Mouse (Mus musculus) intestine, embryonic 14.5 days (tissue): ENCODE data around the gene Baiap2. TPM values are rescaled to one million over a fixed set of nuclear protein-coding genes. Genes with fewer than 3 reads are reported as not detected.
A peak's percentile ranks its signal among the peaks of the same experiment; 100 is the strongest.

Experiments used
- ATAC-seq: fragments of 200-750 bp; cut with Nextera tagmentation; replicated peaks from 2 replicates; pipeline ENCODE4 v1.8.0; 2017; ENCODE audit warnings: low read depth, moderate number of reproducible peaks, moderate TSS enrichment, moderate library complexity; ENCODE audit not compliant: low FRiP score, low TSS enrichment
- DNase-seq: peaks from one replicate; pipeline ENCODE4 v3.0.0-alpha.2; 2018; ENCODE audit warnings: low spot score
- H3K27ac ChIP-seq: fragments of 300-500 bp; sonication (generic); 2 replicates; pipeline ENCODE4 v1.5.1; 2014; ENCODE audit warnings: low read depth, mild to moderate bottlenecking, control low read depth
- H3K27me3 ChIP-seq: fragments of 300-500 bp; sonication (generic); replicated peaks from 2 replicates; pipeline ENCODE4 v1.6.1; 2014; ENCODE audit warnings: low read length, control low read depth; ENCODE audit not compliant: control insufficient read depth, insufficient read depth
- H3K36me3 ChIP-seq: fragments of 300-500 bp; sonication (generic); 2 replicates; pipeline ENCODE4 v1.6.1; 2014; ENCODE audit warnings: low read length, control low read depth; ENCODE audit not compliant: control insufficient read depth, insufficient read depth
- H3K4me1 ChIP-seq: fragments of 300-500 bp; sonication (generic); replicated peaks from 2 replicates; pipeline ENCODE4 v1.6.1; 2014; ENCODE audit warnings: low read length, control low read depth, mixed read lengths; ENCODE audit not compliant: control insufficient read depth, insufficient read depth
- H3K4me2 ChIP-seq: fragments of 300-500 bp; sonication (generic); 2 replicates; pipeline ENCODE4 v1.6.1; 2014; ENCODE audit warnings: low read length
- H3K4me3 ChIP-seq: fragments of 300-500 bp; sonication (generic); 2 replicates; pipeline ENCODE4 v1.5.1; 2014; ENCODE audit warnings: low read depth, low read length, control low read depth, mixed read lengths
- H3K9ac ChIP-seq: fragments of 300-500 bp; sonication (generic); 2 replicates; pipeline ENCODE4 v1.6.1; 2014; ENCODE audit warnings: mild to moderate bottlenecking, low read length
- H3K9me3 ChIP-seq: fragments of 300-500 bp; sonication (generic); 2 replicates; pipeline ENCODE4 v1.6.1; 2016; ENCODE audit warnings: low read length, control low read depth; ENCODE audit not compliant: control insufficient read depth
- WGBS: fragments of 180-500 bp; shearing (Covaris S2); extraction: QIAGEN DNeasy Blood & Tissue Kit; methylation state at CpG from one replicate; pipeline ENCODE4 v1.1.7; 2014; 5-methylcytosine and 5-hydroxymethylcytosine counted together
- polyA plus RNA-seq: library from polyadenylated mRNA; unstranded; fragments of >200 nt; fragmentation: Nextera tagmentation; extraction: Ambion mirVana; gene quantifications from 2 replicates; pipeline ENCODE4 v1.2.1, GENCODE M21; 2014

Baiap2 gene
- polyA plus RNA-seq, 1 experiment from 2014 or later, result 15.2 TPM

DNA sequence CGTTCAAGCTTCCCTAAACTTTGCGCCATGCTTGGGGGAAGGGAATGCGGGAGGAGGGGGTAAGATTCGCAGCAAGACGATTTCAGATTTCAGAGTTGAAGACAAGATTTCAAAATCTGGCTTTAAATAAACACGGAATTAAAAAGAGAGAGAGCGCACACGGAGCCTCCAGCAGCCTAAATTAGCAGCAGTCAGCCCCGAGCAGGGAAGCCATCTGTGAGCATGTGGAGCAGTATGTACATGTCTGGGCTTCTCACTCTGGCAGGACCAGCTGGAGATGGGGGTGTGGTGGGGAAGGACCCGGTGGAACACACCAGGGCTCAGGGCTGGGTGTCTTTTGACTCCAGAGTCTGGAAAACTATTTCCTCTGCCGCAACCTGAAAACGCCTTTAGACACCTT, 5.3 kb upstream of the Baiap2 start:
- ATAC-seq (no peak), DNase-seq (no peak)
- H3K9ac ChIP-seq, result no peak overlapping the region
- H3K4me3 ChIP-seq, result no peak overlapping the region
- H3K4me1 ChIP-seq, result peaks cover 58% of the 10 kb centered on the region
- H3K9me3 ChIP-seq, result no peaks in the 10 kb centered on the region
- H3K36me3 ChIP-seq, result no peaks in the 10 kb centered on the region
- H3K4me2 ChIP-seq, result 0 out of 2 replicates have a peak overlapping the region, but pooled peaks have one; percentile 12
- peak overlapping the region; percentile 71 for H3K27ac ChIP-seq
- no peaks in the 10 kb centered on the region for H3K27me3 ChIP-seq
- WGBS, result 42% methylated on average over 12 of the region's 12 CpGs

DNA sequence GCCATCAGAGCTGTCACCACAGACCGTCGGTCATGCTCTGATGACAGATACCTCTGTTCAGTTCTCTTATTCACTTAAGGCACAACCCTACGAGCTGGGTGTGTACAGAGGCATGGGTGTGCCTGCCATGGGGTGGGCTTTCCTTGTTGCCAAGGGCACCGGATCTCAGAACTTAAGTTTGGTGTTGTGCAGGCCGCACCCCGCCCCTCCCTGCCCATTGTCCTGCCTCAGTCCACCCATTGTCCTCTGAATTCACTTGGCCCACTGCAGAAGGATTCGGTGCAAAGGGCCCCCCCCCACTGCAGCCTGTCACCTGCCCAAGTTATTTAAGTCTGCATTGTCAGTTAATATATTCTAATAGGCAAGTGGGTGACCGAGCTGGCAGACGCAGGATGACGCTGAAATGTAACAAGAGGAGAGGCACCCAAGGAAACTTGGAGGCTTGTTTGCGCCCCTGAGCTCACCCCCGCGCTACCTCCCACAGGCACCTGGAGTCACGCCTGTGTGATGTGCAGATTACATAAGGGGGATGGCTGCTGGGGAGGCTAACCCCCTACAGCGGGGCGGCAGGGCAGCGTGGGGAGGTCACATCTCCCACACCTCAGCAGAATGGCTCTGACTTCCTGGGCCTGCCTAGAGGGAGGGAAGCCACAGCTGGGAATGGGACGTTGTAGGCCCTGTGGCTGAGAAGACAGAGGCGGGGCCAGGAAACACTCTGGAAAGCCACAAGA, 4.6 kb upstream of the Baiap2 start:
- ATAC-seq, result no peak
- Histone ChIP-seq H3K4me2 (no peak overlapping the region), H3K27me3 (no peaks in the 10 kb centered on the region), H3K9me3 (no peaks in the 10 kb centered on the region), H3K36me3 (no peaks in the 10 kb centered on the region), H3K9ac (no peak overlapping the region), H3K27ac (peak overlapping the region; percentile 71), H3K4me1 (peaks cover 58% of the 10 kb centered on the region), H3K4me3 (no peak overlapping the region)
- WGBS, result 57% methylated on average over 19 of the region's 19 CpGs
- DNase-seq, result no peak

DNA sequence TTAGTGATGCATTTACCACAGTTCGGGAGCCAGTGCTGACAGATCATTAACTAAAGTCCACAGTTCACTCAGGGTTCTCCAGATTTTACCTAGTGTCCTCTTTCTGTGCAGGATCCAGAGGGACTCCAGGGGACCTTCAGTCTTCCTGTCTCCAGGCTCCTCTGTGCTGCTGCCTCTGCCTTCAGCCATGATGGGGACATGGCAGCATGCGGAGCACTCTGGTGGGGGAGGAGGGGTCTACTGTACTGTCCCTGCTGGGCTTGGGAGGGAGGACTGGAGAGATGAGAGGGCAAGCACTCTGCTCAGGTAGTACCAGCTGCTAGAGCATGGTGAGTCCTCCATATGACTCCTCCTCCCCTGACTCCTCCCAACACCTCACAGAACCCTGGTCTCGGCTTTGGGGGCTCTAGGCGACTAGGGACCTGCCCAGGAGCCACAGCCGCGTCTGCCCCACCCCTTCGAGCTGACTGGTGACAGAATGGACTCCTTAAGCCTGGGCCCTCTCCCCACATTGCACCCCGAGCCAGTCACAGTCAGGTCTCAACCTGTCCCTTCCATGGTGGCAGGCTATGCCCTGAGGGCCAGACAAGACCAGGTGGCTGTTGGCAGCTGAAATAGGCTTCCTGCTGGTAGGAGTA, 3.4 kb upstream of the Baiap2 start:
- peaks cover 65% of the 10 kb centered on the region for H3K4me1 ChIP-seq
- H3K9me3 ChIP-seq, result no peaks in the 10 kb centered on the region
- H3K4me2 ChIP-seq, result peak overlapping the region; percentile 14; the same call in 1 of the 2 replicates
- H3K9ac ChIP-seq, result no peak overlapping the region
- no peaks in the 10 kb centered on the region for H3K36me3 ChIP-seq
- H3K27ac ChIP-seq, result peak overlapping the region; percentile 30; the same call in 1 of the 2 replicates
- no peak overlapping the region for H3K4me3 ChIP-seq
- WGBS, result 51% methylated on average over 8 of the region's 8 CpGs
- DNase-seq, result no peak
- no peak for ATAC-seq
- H3K27me3 ChIP-seq, result no peaks in the 10 kb centered on the region

DNA sequence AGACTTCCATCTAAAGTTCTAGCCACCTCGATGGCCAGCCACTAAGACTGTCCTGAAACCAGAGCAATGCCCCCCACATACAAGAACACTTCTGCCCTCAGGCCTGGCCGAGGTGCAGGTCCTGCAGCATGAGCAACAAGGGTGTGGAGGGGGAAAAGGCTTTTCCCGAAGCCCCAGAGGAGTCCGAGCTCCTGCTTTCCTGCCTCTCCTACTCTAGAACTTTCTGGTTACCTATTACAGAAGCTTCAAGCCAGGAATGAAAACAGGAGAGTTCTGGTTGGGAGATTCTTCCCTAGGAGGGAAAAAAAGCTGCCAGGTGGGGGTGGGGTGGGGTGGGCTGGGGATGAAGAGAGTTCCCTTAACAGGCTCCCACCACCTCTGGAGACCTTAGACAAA, 2.9 kb upstream of the Baiap2 start:
- no peak overlapping the region for H3K27ac ChIP-seq
- no peak overlapping the region for H3K4me3 ChIP-seq
- ATAC-seq (no peak), DNase-seq (no peak)
- no peaks in the 10 kb centered on the region for H3K36me3 ChIP-seq
- no peak overlapping the region for H3K9ac ChIP-seq
- peaks cover 70% of the 10 kb centered on the region for H3K4me1 ChIP-seq
- no peak overlapping the region for H3K4me2 ChIP-seq
- H3K27me3 ChIP-seq, result no peaks in the 10 kb centered on the region
- 65% methylated on average over 4 of the region's 4 CpGs for WGBS
- H3K9me3 ChIP-seq, result no peaks in the 10 kb centered on the region

DNA sequence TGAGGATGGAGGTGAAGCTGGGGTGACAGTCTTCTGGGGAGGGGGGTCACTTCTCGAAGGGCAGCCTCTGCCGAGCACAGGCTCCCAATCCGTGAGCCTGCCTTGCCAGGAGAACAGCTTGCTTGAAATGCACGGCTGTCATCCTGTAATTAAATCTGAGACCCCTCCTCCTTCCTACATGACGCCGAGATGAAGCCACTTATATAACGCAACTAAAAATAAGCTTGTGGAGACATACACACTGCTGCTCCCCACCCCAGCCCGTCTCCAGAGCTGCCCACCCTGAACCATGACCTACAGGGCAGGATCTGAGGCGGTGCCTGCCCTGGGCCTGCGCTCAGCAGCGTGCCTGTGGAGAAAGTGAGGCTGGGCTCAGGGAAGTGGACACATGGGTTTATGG, 2.4 kb upstream of the Baiap2 start:
- Histone ChIP-seq H3K9me3 (no peaks in the 10 kb centered on the region), H3K36me3 (no peaks in the 10 kb centered on the region), H3K4me1 (peaks cover 71% of the 10 kb centered on the region), H3K4me3 (no peak overlapping the region), H3K4me2 (no peak overlapping the region), H3K27me3 (no peaks in the 10 kb centered on the region), H3K9ac (no peak overlapping the region), H3K27ac (no peak overlapping the region)
- 64% methylated on average over 11 of the region's 11 CpGs for WGBS
- ATAC-seq (no peak), DNase-seq (no peak)

DNA sequence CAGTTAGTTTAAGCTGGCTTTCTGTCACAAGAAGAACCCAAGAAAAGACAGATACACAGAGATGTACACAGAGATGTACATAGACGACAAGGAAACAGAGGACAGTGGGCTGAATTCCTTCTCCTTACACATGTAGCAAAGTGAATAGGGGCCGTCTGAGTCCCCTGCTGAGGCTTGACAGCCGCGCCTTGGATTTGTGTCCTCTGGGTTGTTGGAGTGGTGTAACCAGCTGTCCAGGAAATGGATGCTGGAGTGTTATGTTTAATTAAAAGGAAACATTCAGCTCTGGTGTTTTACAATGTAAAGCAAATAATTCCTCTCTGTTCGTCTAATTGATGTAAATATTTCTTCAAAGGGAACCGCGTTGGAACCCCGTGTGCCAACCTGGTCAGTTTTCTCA, 769 bp upstream of the Baiap2 start:
- H3K36me3 ChIP-seq, result no peaks in the 10 kb centered on the region
- peak overlapping the region; percentile 82; the same call in 1 of the 2 replicates for H3K27ac ChIP-seq
- no peaks in the 10 kb centered on the region for H3K9me3 ChIP-seq
- no peak for ATAC-seq
- peak overlapping the region; percentile 64 for H3K4me3 ChIP-seq
- WGBS, result 6% methylated on average over 8 of the region's 8 CpGs
- no peaks in the 10 kb centered on the region for H3K27me3 ChIP-seq
- no peak for DNase-seq
- peak overlapping the region; percentile 62 for H3K4me2 ChIP-seq
- peaks cover 70% of the 10 kb centered on the region for H3K4me1 ChIP-seq
- H3K9ac ChIP-seq, result peak overlapping the region; percentile 53

DNA sequence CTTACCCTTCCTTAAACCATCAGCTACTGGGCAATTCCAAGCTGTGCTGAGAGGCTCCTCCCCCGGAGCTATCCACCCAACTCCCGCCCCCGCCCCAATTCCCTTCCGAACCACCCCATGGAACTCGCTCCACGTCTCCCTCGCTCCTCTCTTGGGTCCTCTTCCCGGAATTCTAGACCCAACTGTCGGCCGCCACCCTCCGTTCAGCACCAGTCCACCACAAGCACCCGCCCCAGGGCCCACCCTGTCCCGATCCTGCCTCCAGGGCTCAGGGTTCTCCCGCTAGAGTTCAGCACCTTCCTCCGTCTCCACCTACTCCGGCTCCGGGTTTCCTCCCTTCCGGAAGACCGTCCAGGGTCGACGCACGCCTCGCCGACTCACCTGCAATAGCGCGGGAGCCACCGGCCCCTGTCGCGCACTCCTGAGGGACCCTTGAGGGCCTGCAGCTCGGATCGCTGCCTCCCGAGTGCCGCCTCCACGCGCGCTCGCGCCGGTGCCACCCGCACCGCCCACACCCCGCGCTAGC, 299 bp upstream of the Baiap2 start:
- Histone ChIP-seq H3K27me3 (no peaks in the 10 kb centered on the region), H3K36me3 (no peaks in the 10 kb centered on the region), H3K4me2 (peak overlapping the region; percentile 62), H3K27ac (peak overlapping the region; percentile 82), H3K9ac (peak overlapping the region; percentile 53), H3K4me3 (peak overlapping the region; percentile 64), H3K9me3 (no peaks in the 10 kb centered on the region), H3K4me1 (peaks cover 65% of the 10 kb centered on the region)
- 0% methylated on average over 43 of the region's 43 CpGs for whole genome bisulfite sequencing
- DNase-seq (peak; percentile 89), ATAC-seq (peak; percentile 75)

DNA sequence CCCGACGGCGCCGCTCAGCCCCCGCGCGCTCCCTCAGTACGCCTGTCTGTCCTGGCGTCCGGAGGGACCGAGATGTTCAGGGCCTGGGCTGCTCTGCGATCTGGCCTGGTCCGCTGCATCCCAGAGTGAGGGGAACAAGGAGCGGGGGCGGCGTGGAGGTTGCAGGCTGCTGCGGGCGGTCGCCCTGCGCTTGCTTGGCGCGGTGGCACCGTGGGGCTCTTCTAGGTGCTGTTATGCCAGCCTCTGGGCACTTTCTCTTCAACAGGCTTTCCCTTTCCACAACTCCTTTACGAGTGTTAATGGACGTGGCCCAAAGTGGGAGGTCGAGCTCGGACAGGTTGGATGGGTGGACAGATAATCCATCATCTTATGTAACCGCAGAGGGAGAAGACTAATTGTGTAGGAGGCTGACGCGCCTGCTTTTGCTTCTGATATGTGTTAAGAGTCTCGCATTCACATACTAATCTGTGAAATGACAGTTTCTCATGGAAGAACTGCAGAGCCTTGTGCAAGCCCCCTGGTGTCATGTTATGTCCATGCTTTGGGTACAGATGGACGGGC, 945 bp downstream of the Baiap2 start:
- H3K27ac ChIP-seq, result peak overlapping the region; percentile 40; the same call in 1 of the 2 replicates
- WGBS, result 2% methylated on average over 32 of the region's 32 CpGs
- no peaks in the 10 kb centered on the region for H3K27me3 ChIP-seq
- peak overlapping the region; percentile 69 for H3K9ac ChIP-seq
- no peaks in the 10 kb centered on the region for H3K9me3 ChIP-seq
- peaks cover 53% of the 10 kb centered on the region for H3K4me1 ChIP-seq
- peak overlapping the region; percentile 58 for H3K4me3 ChIP-seq
- peak; percentile 30 for ATAC-seq
- H3K36me3 ChIP-seq, result no peaks in the 10 kb centered on the region
- H3K4me2 ChIP-seq, result peak overlapping the region; percentile 70
- DNase-seq, result peak; percentile 73
